Mouse (Mus musculus) forebrain, postnatal 0 days (tissue): ENCODE results near the gene Slc39a11. TPM values are rescaled to one million over a fixed set of nuclear protein-coding genes. Genes with fewer than 3 reads are reported as not detected.

Experiments used
- ATAC-seq: fragments of 200-750 bp; cut with Nextera tagmentation; 2 replicates; pipeline ENCODE4 v1.8.0; 2017; ENCODE audit warnings: mild to moderate bottlenecking, moderate library complexity
- DNase-seq: peaks from one replicate; pipeline ENCODE4 v3.0.0-alpha.2; 2015
- H3K27ac ChIP-seq: fragments of 300-500 bp; sonication (generic); 2 replicates; pipeline ENCODE4 v1.5.1; 2014; ENCODE audit warnings: low read depth, mild to moderate bottlenecking, antibody characterized with exemption, low read length, moderate library complexity, mixed read lengths
- H3K27me3 ChIP-seq: fragments of 300-500 bp; sonication (generic); 2 replicates; pipeline ENCODE4 v1.6.1; 2014; ENCODE audit warnings: mild to moderate bottlenecking, low read length, mixed read lengths; ENCODE audit not compliant: insufficient read depth
- H3K36me3 ChIP-seq: fragments of 300-500 bp; sonication (generic); 2 replicates; pipeline ENCODE4 v1.6.1; 2014; ENCODE audit warnings: mild to moderate bottlenecking, moderate library complexity; ENCODE audit not compliant: insufficient read depth
- H3K4me1 ChIP-seq: fragments of 300-500 bp; sonication (generic); 2 replicates; pipeline ENCODE4 v1.6.1; 2014; ENCODE audit warnings: antibody characterized with exemption; ENCODE audit not compliant: insufficient read depth
- H3K4me2 ChIP-seq: fragments of 300-500 bp; sonication (generic); 2 replicates; pipeline ENCODE4 v1.6.1; 2014; ENCODE audit warnings: low read depth, mild to moderate bottlenecking, moderate library complexity
- H3K4me3 ChIP-seq: fragments of 300-500 bp; sonication (generic); 2 replicates; pipeline ENCODE4 v1.5.1; 2014; ENCODE audit warnings: low read depth, low read length, mixed read lengths
- H3K9ac ChIP-seq: fragments of 300-500 bp; sonication (generic); 2 replicates; pipeline ENCODE4 v1.6.1; 2014; ENCODE audit warnings: mild to moderate bottlenecking
- H3K9me3 ChIP-seq: fragments of 300-500 bp; sonication (generic); 2 replicates; pipeline ENCODE4 v1.6.1; 2016; ENCODE audit warnings: low read length
- CTCF ChIP-seq: sonication (generic); IDR thresholded peaks from 2 replicates; pipeline ENCODE4 v1.5.1; 2016; ENCODE audit warnings: antibody characterized with exemption, control low read depth, low read depth
- WGBS: fragments of 180-500 bp; shearing (Covaris S2); extraction: QIAGEN DNeasy Blood & Tissue Kit; methylation state at CpG from one replicate; pipeline ENCODE4 v1.1.7; 2014; 5-methylcytosine and 5-hydroxymethylcytosine counted together
- polyA plus RNA-seq: library from polyadenylated mRNA; unstranded; fragments of >200 nt; fragmentation: Nextera tagmentation; extraction: Ambion mirVana; gene quantifications from 2 replicates; pipeline ENCODE4 v1.2.1, GENCODE M21; 2015
- total RNA-seq: library from RNA; depleted of rRNA; stranded (reverse); fragments of >200 nt; gene quantifications from 2 replicates; pipeline ENCODE4 v1.2.3, GENCODE M21; 2014

Slc39a11 gene
- total and polyA plus RNA-seq, 2 experiments from 2014 or later = 39.1 to 48.2 TPM

GRCm38 (mm10) chr11:113668857-113669256, 19.0 kb upstream of the Slc39a11 start:
- Histone ChIP-seq H3K4me3 (no peak overlapping the region), H3K4me2 (no peak overlapping the region), H3K27me3 (no peaks in the 10 kb centered on the region), H3K9me3 (no peaks in the 10 kb centered on the region), H3K4me1 (no peaks in the 10 kb centered on the region), H3K9ac (no peak overlapping the region), H3K27ac (no peak overlapping the region), H3K36me3 (peaks cover 7% of the 10 kb centered on the region)
- whole genome bisulfite sequencing = 91% methylated on average over 5 of the region's 5 CpGs
- ATAC-seq (no peak), DNase-seq (no peak)
- TF ChIP-seq CTCF = no peak

GRCm38 (mm10) chr11:113667704-113668103, 17.8 kb upstream of the Slc39a11 start:
- Histone ChIP-seq H3K27ac (no peak overlapping the region), H3K9ac (no peak overlapping the region), H3K9me3 (no peaks in the 10 kb centered on the region), H3K36me3 (peaks cover 17% of the 10 kb centered on the region), H3K4me3 (no peak overlapping the region), H3K4me2 (no peak overlapping the region), H3K27me3 (no peaks in the 10 kb centered on the region), H3K4me1 (no peaks in the 10 kb centered on the region)
- no peak for TF ChIP-seq CTCF
- DNase-seq = no peak
- ATAC-seq = no peak
- WGBS = 88% methylated on average over 4 of the region's 4 CpGs

GRCm38 (mm10) chr11:113667122-113667521, 17.2 kb upstream of the Slc39a11 start:
- no peak overlapping the region for H3K27ac ChIP-seq
- H3K4me1 ChIP-seq = no peaks in the 10 kb centered on the region
- TF ChIP-seq CTCF = no peak
- no peak overlapping the region for H3K4me3 ChIP-seq
- H3K36me3 ChIP-seq = peaks cover 21% of the 10 kb centered on the region
- ATAC-seq (no peak), DNase-seq (no peak)
- 58% methylated on average over 2 of the region's 2 CpGs for WGBS
- H3K27me3 ChIP-seq = no peaks in the 10 kb centered on the region
- H3K9ac ChIP-seq = no peak overlapping the region
- no peaks in the 10 kb centered on the region for H3K9me3 ChIP-seq
- H3K4me2 ChIP-seq = no peak overlapping the region

- Histone ChIP-seq H3K9ac (no peak overlapping the region), H3K27me3 (no peaks in the 10 kb centered on the region), H3K4me2 (no peak overlapping the region), H3K4me3 (no peak overlapping the region), H3K9me3 (no peaks in the 10 kb centered on the region), H3K27ac (no peak overlapping the region), H3K4me1 (no peaks in the 10 kb centered on the region), H3K36me3 (peaks cover 26% of the 10 kb centered on the region)
- ATAC-seq (no peak), DNase-seq (no peak)
- WGBS = 68% methylated on average over 10 of the region's 10 CpGs
- TF ChIP-seq CTCF = no peak
These were observed 16.8 kb upstream of the Slc39a11 start for GRCm38 (mm10) chr11:113666648-113667047.

GRCm38 (mm10) chr11:113666205-113666604, 16.3 kb upstream of the Slc39a11 start:
- ATAC-seq (no peak), DNase-seq (no peak)
- 64% methylated on average over 6 of the region's 6 CpGs for WGBS
- peaks cover 31% of the 10 kb centered on the region for H3K36me3 ChIP-seq
- H3K9ac ChIP-seq = no peak overlapping the region
- no peak overlapping the region for H3K27ac ChIP-seq
- no peaks in the 10 kb centered on the region for H3K4me1 ChIP-seq
- no peaks in the 10 kb centered on the region for H3K9me3 ChIP-seq
- H3K4me2 ChIP-seq = no peak overlapping the region
- TF ChIP-seq CTCF = no peak
- no peak overlapping the region for H3K4me3 ChIP-seq
- no peaks in the 10 kb centered on the region for H3K27me3 ChIP-seq

- Histone ChIP-seq H3K9me3 (no peaks in the 10 kb centered on the region), H3K9ac (no peak overlapping the region), H3K4me1 (no peaks in the 10 kb centered on the region), H3K36me3 (peaks cover 42% of the 10 kb centered on the region), H3K4me2 (no peak overlapping the region), H3K27ac (no peak overlapping the region), H3K4me3 (no peak overlapping the region), H3K27me3 (no peaks in the 10 kb centered on the region)
- no peak for DNase-seq
- 67% methylated on average over 2 of the region's 2 CpGs for WGBS
- TF ChIP-seq CTCF = no peak
- ATAC-seq = no peak
These were observed 14.4 kb upstream of the Slc39a11 start for GRCm38 (mm10) chr11:113664279-113664678.

GRCm38 (mm10) chr11:113661835-113662351, 12.0 kb upstream of the Slc39a11 start:
- DNase-seq (no peak), ATAC-seq (no peak)
- WGBS = 94% methylated on average over 18 of the region's 18 CpGs
- H3K4me1 ChIP-seq = no peaks in the 10 kb centered on the region
- no peak for TF ChIP-seq CTCF
- H3K27me3 ChIP-seq = no peaks in the 10 kb centered on the region
- H3K9ac ChIP-seq = no peak overlapping the region
- no peak overlapping the region for H3K4me3 ChIP-seq
- H3K36me3 ChIP-seq = peaks cover 58% of the 10 kb centered on the region
- no peak overlapping the region for H3K27ac ChIP-seq
- no peaks in the 10 kb centered on the region for H3K9me3 ChIP-seq
- H3K4me2 ChIP-seq = no peak overlapping the region
